Mouse (Mus musculus): ENCODE data around the gene Ccdc9b.

- TF ChIP-seq CTCF (IDR thresholded peaks at IDR 0.05; ENCODE audit: low read depth) (no peak), EP300 (IDR thresholded peaks at IDR 0.05; ENCODE audit: low read depth) (no peak)
Observed at GRCm38 (mm10) chr2:118763469-118763868, 1.0 kb upstream of the Ccdc9b start.

Measured in liver, embryonic 14.5 days (tissue).